Mouse (Mus musculus): Measurements from ENCODE around the gene Timm17a.
A peak's percentile ranks its signal among the peaks of the same experiment; 100 is the strongest.

The Timm17a gene

GRCm38 (mm10) chr1:135313284-135314031 lies at the start of gene Timm17a:
Timm17a (minus strand) TSS chr1:135313778.
- peak; percentile 93 for DNase-seq (ENCODE audit: low read depth, low spot score)

DNA sequence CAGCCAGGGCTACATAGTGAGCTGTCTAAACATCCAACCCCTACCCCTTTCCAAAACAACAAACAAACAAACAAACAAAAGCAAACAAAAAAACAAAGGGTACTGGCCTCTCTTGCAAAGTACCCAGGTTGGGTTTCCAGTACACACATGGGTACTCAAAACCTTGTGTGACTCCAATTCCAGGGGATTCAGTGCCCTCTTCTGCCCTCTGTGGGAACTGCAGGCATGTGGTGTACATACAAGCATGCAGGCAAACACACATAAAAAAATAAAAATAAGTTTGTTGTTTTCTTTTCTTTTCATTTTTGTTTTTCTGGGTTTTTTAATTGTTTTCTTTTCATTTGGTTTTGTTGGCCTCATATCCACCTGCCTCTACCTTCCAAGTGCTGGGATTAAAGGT lies 48.5 kb upstream of the Timm17a start:
- DNase-seq (ENCODE audit: low read depth, low spot score): no peak

DNA sequence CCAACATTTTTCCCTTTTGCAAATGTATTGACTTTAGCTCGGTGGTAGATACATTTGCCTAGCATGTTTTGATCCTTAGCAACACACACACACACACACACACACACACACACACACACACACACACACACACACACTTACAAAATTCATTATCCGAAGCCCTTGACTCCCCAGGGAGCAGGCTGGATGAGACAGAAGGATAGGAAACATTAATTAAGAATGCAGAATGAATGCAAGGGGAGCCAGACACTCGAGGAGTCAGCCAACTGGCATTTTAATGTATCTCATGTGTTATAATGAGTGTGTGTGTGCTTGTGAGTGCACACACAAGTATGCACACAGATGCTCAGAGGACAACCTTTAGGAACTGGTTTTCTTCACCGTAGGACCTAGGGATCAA lies 47.9 kb upstream of the Timm17a start:
- no peak for DNase-seq (ENCODE audit: low read depth, low spot score)

GRCm38 (mm10) chr1:135359071-135359470 lies 45.5 kb upstream of the Timm17a start:
- DNase-seq (ENCODE audit: low read depth, low spot score): no peak

- peak; percentile 82 for DNase-seq (ENCODE audit: low read depth, low spot score)
Observed at GRCm38 (mm10) chr1:135351953-135352352, 38.4 kb upstream of the Timm17a start.

DNA sequence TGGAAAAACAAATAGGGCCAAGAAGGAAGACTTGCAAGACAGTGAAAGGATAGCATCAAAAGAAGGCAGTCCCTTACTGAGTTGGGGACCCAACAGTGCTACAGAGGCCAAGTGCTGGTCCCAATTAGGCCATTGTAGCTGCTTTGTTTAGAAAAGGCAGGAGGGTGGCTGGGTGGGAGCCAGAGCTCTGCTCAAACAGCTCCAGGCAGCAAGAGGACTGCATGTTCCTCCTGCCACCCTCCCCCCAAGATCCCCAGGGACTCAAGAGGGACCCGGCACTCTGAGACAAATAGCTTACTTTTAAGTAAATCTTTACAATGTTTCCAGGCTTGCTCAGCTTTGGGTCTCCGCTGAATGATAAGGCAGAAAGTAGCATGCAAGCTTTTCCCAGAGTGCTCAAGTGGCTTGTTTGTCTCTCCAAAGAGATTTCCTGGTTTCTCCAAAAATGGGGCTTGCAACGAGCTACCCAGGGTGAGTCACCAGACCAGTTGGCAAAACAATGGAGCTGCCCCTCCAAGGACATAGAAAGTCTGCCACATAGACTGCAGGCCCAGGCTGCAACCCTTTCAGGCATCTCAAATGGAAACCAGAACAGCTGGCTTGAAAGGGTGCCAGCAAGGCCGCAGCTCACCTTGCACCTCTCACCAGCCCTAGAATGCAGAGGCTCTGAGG lies 34.1 kb upstream of the Timm17a start:
- DNase-seq (ENCODE audit: low read depth, low spot score): no peak

- DNase-seq (ENCODE audit: low read depth, low spot score): no peak
Observed at GRCm38 (mm10) chr1:135346891-135347290, 33.3 kb upstream of the Timm17a start.

- DNase-seq (ENCODE audit: low read depth, low spot score): no peak
Observed at GRCm38 (mm10) chr1:135344026-135344425, 30.4 kb upstream of the Timm17a start.

GRCm38 (mm10) chr1:135341947-135342346 lies 28.4 kb upstream of the Timm17a start:
- DNase-seq (ENCODE audit: low read depth, low spot score): peak; percentile 38

GRCm38 (mm10) chr1:135330578-135330977 lies 17.0 kb upstream of the Timm17a start:
- no peak for DNase-seq (ENCODE audit: low read depth, low spot score)

DNA sequence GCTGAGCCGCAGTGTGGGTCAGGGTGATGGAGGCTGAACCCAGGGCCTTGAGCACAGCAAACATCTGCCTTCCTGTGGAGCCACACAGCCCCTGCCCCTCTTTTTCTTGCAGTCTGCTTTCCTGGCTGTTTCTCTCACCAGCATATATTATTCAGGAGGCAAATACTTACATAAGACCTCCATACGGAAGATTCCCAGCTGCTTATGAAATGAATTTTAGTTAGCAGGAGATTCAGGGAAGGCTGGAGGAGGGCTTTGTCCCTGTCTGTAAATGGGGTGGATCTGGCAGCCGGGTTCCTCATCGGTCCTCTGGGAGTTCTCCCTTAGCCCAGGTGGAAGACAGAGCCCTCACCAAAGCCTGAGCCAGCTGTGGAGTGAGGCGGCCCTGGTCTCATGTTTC lies 14.8 kb upstream of the Timm17a start:
- DNase-seq (ENCODE audit: low read depth, low spot score): no peak

GRCm38 (mm10) chr1:135325934-135326333 lies 12.4 kb upstream of the Timm17a start:
- DNase-seq (ENCODE audit: low read depth, low spot score): no peak

GRCm38 (mm10) chr1:135324571-135324970 lies 11.0 kb upstream of the Timm17a start, which contains the start of gene Lmod1:
Lmod1 (plus strand) TSS chr1:135324807.
- peak; percentile 48 for DNase-seq (ENCODE audit: low read depth, low spot score)

DNA sequence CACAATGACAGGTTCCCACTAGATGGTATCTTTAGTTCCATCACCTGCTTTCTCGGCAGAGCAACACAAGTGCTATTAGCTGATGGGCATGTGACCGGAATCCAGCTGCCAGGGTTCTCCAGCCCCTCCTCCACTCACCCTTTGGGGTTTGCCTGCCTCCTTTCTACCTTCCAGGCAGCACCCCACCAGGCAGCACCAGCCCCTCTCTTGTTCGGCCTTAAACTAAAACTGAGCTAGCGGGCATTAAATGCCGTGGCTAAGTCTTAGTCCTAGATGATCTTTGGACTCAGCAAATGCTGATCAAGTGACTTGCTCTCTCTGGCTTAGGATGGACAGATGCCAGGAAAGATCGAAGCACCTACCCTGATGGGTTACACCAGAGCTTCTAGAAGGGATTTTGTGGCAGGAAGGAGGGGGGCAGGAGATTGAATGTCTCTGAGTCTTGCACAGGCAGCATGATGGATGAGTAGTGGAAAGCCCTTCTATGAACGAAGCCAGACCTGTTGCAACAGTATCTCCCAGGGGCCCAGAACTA lies 9.9 kb upstream of the Timm17a start:
- peak; percentile 74 for DNase-seq (ENCODE audit: low read depth, low spot score)

DNA sequence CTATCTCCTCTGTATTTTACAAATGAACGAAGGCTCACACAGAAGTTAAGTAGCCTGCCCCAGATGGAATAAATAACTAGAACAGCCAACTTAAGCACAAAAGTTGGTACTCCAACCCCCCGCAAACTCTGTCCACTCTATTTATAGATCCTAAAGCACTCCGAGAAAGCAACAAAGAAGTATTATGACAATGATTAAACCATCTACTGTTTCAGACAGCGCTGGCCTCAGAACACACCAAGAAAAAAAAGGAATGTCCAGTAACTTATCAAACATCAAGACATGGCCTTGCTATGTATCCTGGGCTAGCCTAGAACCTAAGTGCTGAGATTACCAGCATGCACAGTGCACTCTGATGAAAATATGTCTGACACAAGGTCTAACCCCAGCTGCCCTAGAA lies 1.4 kb downstream of the Timm17a start:
- no peak for DNase-seq (ENCODE audit: low read depth, low spot score)

- no peak for DNase-seq (ENCODE audit: low read depth, low spot score)
Observed at GRCm38 (mm10) chr1:135311356-135311755, 2.2 kb downstream of the Timm17a start.

DNA sequence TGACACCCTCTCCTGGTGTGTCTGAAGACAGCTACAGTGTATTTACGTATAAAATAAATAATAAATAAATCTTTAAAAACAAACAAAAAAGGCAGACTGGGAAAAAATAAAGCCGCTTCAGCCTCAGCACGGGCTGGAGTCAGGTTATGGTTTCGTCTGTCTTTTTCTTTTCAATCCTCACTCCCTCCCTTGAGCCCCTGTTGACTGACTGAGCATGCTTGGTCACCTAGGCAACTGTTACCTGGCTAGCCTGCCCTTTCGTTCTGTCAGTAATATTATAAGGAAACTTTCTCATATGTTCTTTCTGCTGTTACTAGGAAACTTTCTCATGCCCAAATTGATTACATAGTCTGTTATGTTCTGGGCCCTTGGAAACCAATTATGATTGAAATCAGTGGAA lies 22.7 kb downstream of the Timm17a start:
- DNase-seq (ENCODE audit: low read depth, low spot score): no peak

DNA sequence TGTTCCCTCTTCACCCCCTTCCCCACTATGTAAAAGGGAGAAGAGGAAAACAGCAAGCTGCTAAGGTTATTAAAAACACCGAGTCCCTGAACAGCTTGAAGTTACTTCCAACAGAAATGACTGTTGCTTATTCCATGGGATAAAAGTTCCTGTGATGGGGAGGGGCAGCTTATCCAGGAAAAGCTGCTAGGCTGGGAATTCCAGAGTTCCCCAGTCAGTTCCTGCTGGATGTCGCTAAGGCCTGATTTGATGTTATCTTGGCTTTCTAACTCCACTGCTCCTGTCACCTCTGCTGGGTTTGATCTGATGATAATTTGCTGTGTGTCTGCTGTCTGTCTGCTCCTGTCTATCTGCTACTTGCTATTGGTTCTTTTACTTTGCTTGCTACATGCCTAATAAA lies 27.3 kb downstream of the Timm17a start:
- no peak for DNase-seq (ENCODE audit: low read depth, low spot score)

GRCm38 (mm10) chr1:135283826-135284291 lies 29.7 kb downstream of the Timm17a start, which contains the start of gene Rnpep:
Rnpep (minus strand) TSS chr1:135284084.
- peak; percentile 37 for DNase-seq (ENCODE audit: low read depth, low spot score)

GRCm38 (mm10) chr1:135283287-135283825 lies 30.2 kb downstream of the Timm17a start:
- peak; percentile 16 for DNase-seq (ENCODE audit: low read depth, low spot score)

GRCm38 (mm10) chr1:135282536-135283286 lies 30.9 kb downstream of the Timm17a start:
- peak; percentile 48 for DNase-seq (ENCODE audit: low read depth, low spot score)

- no peak for DNase-seq (ENCODE audit: low read depth, low spot score)
Observed at GRCm38 (mm10) chr1:135281841-135282240, 31.7 kb downstream of the Timm17a start.
